Mouse (Mus musculus): ENCODE measurements around the gene 2310009B15Rik. TPM values are rescaled to one million over a fixed set of nuclear protein-coding genes. Genes with fewer than 3 reads are reported as not detected.
A peak's percentile ranks its signal among the peaks of the same experiment; 100 is the strongest.
"Not testable (repeated sequence)": the region's sequence is repeated elsewhere in the genome, so short reads cannot be mapped to it uniquely, and the experiment has no call there.

The 2310009B15Rik gene
- polyA plus RNA-seq (2015; fragmentation: Nextera tagmentation; extraction: Ambion mirVana) = 30.7 and 38.8 TPM in 2 replicates

- peak within 1 kb of the TSS; percentile 55 for H3K4me3 ChIP-seq
- not testable (repeated sequence) for H3K36me3 ChIP-seq; H3K27me3 ChIP-seq; H3K9me3 ChIP-seq; H3K4me1 ChIP-seq (replicated peaks)
- peak within 1 kb of the TSS; percentile 48 for H3K9ac ChIP-seq
- under 1% methylated on average over 50 of the region's 79 CpGs for WGBS
- peak within 1 kb of the TSS; percentile 42 for H3K4me2 ChIP-seq
- H3K27ac ChIP-seq (replicated peaks) = peak within 1 kb of the TSS; percentile 89
- ATAC-seq (ENCODE audit: low FRiP score, low read depth) = peak; percentile 99
Observed at GRCm38 (mm10) chr1:138856101-138856950, at the start of gene 2310009B15Rik. 2310009B15Rik (minus strand) TSS chr1:138856852.

- no peak overlapping the region for H3K27ac ChIP-seq (replicated peaks)
- no peaks in the 10 kb centered on the region for H3K36me3 ChIP-seq
- no peaks in the 10 kb centered on the region for H3K4me1 ChIP-seq (replicated peaks)
- H3K9me3 ChIP-seq = no peaks in the 10 kb centered on the region
- ATAC-seq (ENCODE audit: low FRiP score, low read depth) = no peak
- 79% methylated on average over 3 of the region's 3 CpGs for WGBS
- no peak overlapping the region for H3K4me3 ChIP-seq
- H3K9ac ChIP-seq = no peak overlapping the region
- no peak overlapping the region for H3K4me2 ChIP-seq
- no peaks in the 10 kb centered on the region for H3K27me3 ChIP-seq
Observed at GRCm38 (mm10) chr1:138906256-138906655, 49.6 kb upstream of the 2310009B15Rik start.

- H3K4me3 ChIP-seq = no peak overlapping the region
- H3K36me3 ChIP-seq = no peaks in the 10 kb centered on the region
- WGBS = 94% methylated on average over 3 of the region's 3 CpGs
- H3K27me3 ChIP-seq = no peaks in the 10 kb centered on the region
- H3K4me2 ChIP-seq = no peak overlapping the region
- H3K9ac ChIP-seq = no peak overlapping the region
- H3K9me3 ChIP-seq = no peaks in the 10 kb centered on the region
- no peaks in the 10 kb centered on the region for H3K4me1 ChIP-seq (replicated peaks)
- ATAC-seq (ENCODE audit: low FRiP score, low read depth) = no peak
- no peak overlapping the region for H3K27ac ChIP-seq (replicated peaks)
Observed at GRCm38 (mm10) chr1:138905092-138905765, 48.6 kb upstream of the 2310009B15Rik start.

- no peak overlapping the region for H3K27ac ChIP-seq (replicated peaks)
- H3K27me3 ChIP-seq = no peaks in the 10 kb centered on the region
- H3K4me2 ChIP-seq = no peak overlapping the region
- no peaks in the 10 kb centered on the region for H3K4me1 ChIP-seq (replicated peaks)
- no peak overlapping the region for H3K4me3 ChIP-seq
- 89% methylated on average over 5 of the region's 5 CpGs for WGBS
- ATAC-seq (ENCODE audit: low FRiP score, low read depth) = no peak
- no peaks in the 10 kb centered on the region for H3K36me3 ChIP-seq
- H3K9me3 ChIP-seq = no peaks in the 10 kb centered on the region
- no peak overlapping the region for H3K9ac ChIP-seq
Observed at GRCm38 (mm10) chr1:138903894-138904293, 47.2 kb upstream of the 2310009B15Rik start.

GRCm38 (mm10) chr1:138901431-138902117 lies 44.9 kb upstream of the 2310009B15Rik start:
- 91% methylated on average over 16 of the region's 16 CpGs for WGBS
- H3K4me3 ChIP-seq = no peak overlapping the region
- no peak for ATAC-seq (ENCODE audit: low FRiP score, low read depth)
- H3K9ac ChIP-seq = no peak overlapping the region
- no peak overlapping the region for H3K4me2 ChIP-seq
- H3K27me3 ChIP-seq = no peaks in the 10 kb centered on the region
- H3K4me1 ChIP-seq (replicated peaks) = no peaks in the 10 kb centered on the region
- no peak overlapping the region for H3K27ac ChIP-seq (replicated peaks)
- no peaks in the 10 kb centered on the region for H3K36me3 ChIP-seq
- H3K9me3 ChIP-seq = no peaks in the 10 kb centered on the region

GRCm38 (mm10) chr1:138896088-138896487 lies 39.4 kb upstream of the 2310009B15Rik start:
- Histone ChIP-seq H3K4me1 (replicated peaks) (no peaks in the 10 kb centered on the region), H3K27ac (replicated peaks) (no peak overlapping the region), H3K27me3 (no peaks in the 10 kb centered on the region), H3K9ac (no peak overlapping the region), H3K4me2 (no peak overlapping the region), H3K4me3 (no peak overlapping the region), H3K36me3 (no peaks in the 10 kb centered on the region), H3K9me3 (no peaks in the 10 kb centered on the region)
- no peak for ATAC-seq (ENCODE audit: low FRiP score, low read depth)
- 77% methylated on average over 3 of the region's 3 CpGs for WGBS

- H3K9me3 ChIP-seq = no peaks in the 10 kb centered on the region
- WGBS = 94% methylated on average over 14 of the region's 14 CpGs
Observed at GRCm38 (mm10) chr1:138877470-138878254, 21.0 kb upstream of the 2310009B15Rik start.

GRCm38 (mm10) chr1:138876371-138877045 lies 19.9 kb upstream of the 2310009B15Rik start:
- Histone ChIP-seq H3K36me3 (no peaks in the 10 kb centered on the region), H3K27me3 (no peaks in the 10 kb centered on the region), H3K4me1 (replicated peaks) (no peaks in the 10 kb centered on the region), H3K9ac (no peak overlapping the region), H3K4me2 (peak overlapping the region; percentile 16), H3K4me3 (no peak overlapping the region), H3K27ac (replicated peaks) (no peak overlapping the region), H3K9me3 (no peaks in the 10 kb centered on the region)
- no peak for ATAC-seq (ENCODE audit: low FRiP score, low read depth)
- 72% methylated on average over 16 of the region's 16 CpGs for WGBS

More at GRCm38 (mm10) chr1:138877470-138878254, 21.0 kb upstream of the 2310009B15Rik start:
- no peaks in the 10 kb centered on the region for H3K36me3 ChIP-seq
- no peak overlapping the region for H3K4me3 ChIP-seq
- no peak overlapping the region for H3K9ac ChIP-seq
- H3K4me2 ChIP-seq = no peak overlapping the region
- no peak overlapping the region for H3K27ac ChIP-seq (replicated peaks)
- no peaks in the 10 kb centered on the region for H3K4me1 ChIP-seq (replicated peaks)
- no peak for ATAC-seq (ENCODE audit: low FRiP score, low read depth)
- H3K27me3 ChIP-seq = no peaks in the 10 kb centered on the region

GRCm38 (mm10) chr1:138850823-138851222 lies 5.8 kb downstream of the 2310009B15Rik start:
- no peaks in the 10 kb centered on the region; the same call in 1 of the 2 replicates for H3K36me3 ChIP-seq
- 83% methylated on average over 1 of the region's 1 CpGs for WGBS
- peaks cover 46% of the 10 kb centered on the region for H3K27me3 ChIP-seq
- no peak overlapping the region for H3K27ac ChIP-seq (replicated peaks)
- no peaks in the 10 kb centered on the region for H3K9me3 ChIP-seq
- no peak overlapping the region for H3K9ac ChIP-seq
- no peak overlapping the region for H3K4me3 ChIP-seq
- no peak overlapping the region for H3K4me2 ChIP-seq
- H3K4me1 ChIP-seq (replicated peaks) = peaks cover 23% of the 10 kb centered on the region
- ATAC-seq (ENCODE audit: low FRiP score, low read depth) = no peak

GRCm38 (mm10) chr1:138850161-138850539 lies 6.5 kb downstream of the 2310009B15Rik start:
- no peak overlapping the region for H3K9ac ChIP-seq
- H3K27ac ChIP-seq (replicated peaks) = no peak overlapping the region
- H3K4me1 ChIP-seq (replicated peaks) = peaks cover 19% of the 10 kb centered on the region
- no peaks in the 10 kb centered on the region for H3K9me3 ChIP-seq
- 47% methylated on average over 4 of the region's 4 CpGs for WGBS
- no peak overlapping the region for H3K4me2 ChIP-seq
- peaks cover 52% of the 10 kb centered on the region for H3K27me3 ChIP-seq
- H3K36me3 ChIP-seq = no peaks in the 10 kb centered on the region; the same call in 1 of the 2 replicates
- no peak for ATAC-seq (ENCODE audit: low FRiP score, low read depth)
- H3K4me3 ChIP-seq = no peak overlapping the region

Measured in hindbrain, embryonic 15.5 days (tissue).